Mouse (Mus musculus) forebrain, postnatal 0 days (tissue): ENCODE results near the gene Nol6. TPM values are rescaled to one million over a fixed set of nuclear protein-coding genes. Genes with fewer than 3 reads are reported as not detected.
"Not testable (repeated sequence)": the region's sequence is repeated elsewhere in the genome, so short reads cannot be mapped to it uniquely, and the experiment has no call there.

Source experiments
- ATAC-seq: fragments of 200-750 bp; cut with Nextera tagmentation; 2 replicates; pipeline ENCODE4 v1.8.0; 2017; ENCODE audit warnings: mild to moderate bottlenecking, moderate library complexity
- DNase-seq: peaks from one replicate; pipeline ENCODE4 v3.0.0-alpha.2; 2015
- H3K27ac ChIP-seq: fragments of 300-500 bp; sonication (generic); 2 replicates; pipeline ENCODE4 v1.5.1; 2014; ENCODE audit warnings: low read depth, mild to moderate bottlenecking, antibody characterized with exemption, low read length, moderate library complexity, mixed read lengths
- H3K27me3 ChIP-seq: fragments of 300-500 bp; sonication (generic); 2 replicates; pipeline ENCODE4 v1.6.1; 2014; ENCODE audit warnings: mild to moderate bottlenecking, low read length, mixed read lengths; ENCODE audit not compliant: insufficient read depth
- H3K36me3 ChIP-seq: fragments of 300-500 bp; sonication (generic); 2 replicates; pipeline ENCODE4 v1.6.1; 2014; ENCODE audit warnings: mild to moderate bottlenecking, moderate library complexity; ENCODE audit not compliant: insufficient read depth
- H3K4me1 ChIP-seq: fragments of 300-500 bp; sonication (generic); 2 replicates; pipeline ENCODE4 v1.6.1; 2014; ENCODE audit warnings: antibody characterized with exemption; ENCODE audit not compliant: insufficient read depth
- H3K4me2 ChIP-seq: fragments of 300-500 bp; sonication (generic); 2 replicates; pipeline ENCODE4 v1.6.1; 2014; ENCODE audit warnings: low read depth, mild to moderate bottlenecking, moderate library complexity
- H3K4me3 ChIP-seq: fragments of 300-500 bp; sonication (generic); 2 replicates; pipeline ENCODE4 v1.5.1; 2014; ENCODE audit warnings: low read depth, low read length, mixed read lengths
- H3K9ac ChIP-seq: fragments of 300-500 bp; sonication (generic); 2 replicates; pipeline ENCODE4 v1.6.1; 2014; ENCODE audit warnings: mild to moderate bottlenecking
- H3K9me3 ChIP-seq: fragments of 300-500 bp; sonication (generic); 2 replicates; pipeline ENCODE4 v1.6.1; 2016; ENCODE audit warnings: low read length
- CTCF ChIP-seq: sonication (generic); IDR thresholded peaks from 2 replicates; pipeline ENCODE4 v1.5.1; 2016; ENCODE audit warnings: antibody characterized with exemption, control low read depth, low read depth
- WGBS: fragments of 180-500 bp; shearing (Covaris S2); extraction: QIAGEN DNeasy Blood & Tissue Kit; methylation state at CpG from one replicate; pipeline ENCODE4 v1.1.7; 2014; 5-methylcytosine and 5-hydroxymethylcytosine counted together
- polyA plus RNA-seq: library from polyadenylated mRNA; unstranded; fragments of >200 nt; fragmentation: Nextera tagmentation; extraction: Ambion mirVana; gene quantifications from 2 replicates; pipeline ENCODE4 v1.2.1, GENCODE M21; 2015
- total RNA-seq: library from RNA; depleted of rRNA; stranded (reverse); fragments of >200 nt; gene quantifications from 2 replicates; pipeline ENCODE4 v1.2.3, GENCODE M21; 2014

Nol6 gene
- total and polyA plus RNA-seq, 2 experiments from 2014 or later: 46.0 to 81.8 TPM

DNA sequence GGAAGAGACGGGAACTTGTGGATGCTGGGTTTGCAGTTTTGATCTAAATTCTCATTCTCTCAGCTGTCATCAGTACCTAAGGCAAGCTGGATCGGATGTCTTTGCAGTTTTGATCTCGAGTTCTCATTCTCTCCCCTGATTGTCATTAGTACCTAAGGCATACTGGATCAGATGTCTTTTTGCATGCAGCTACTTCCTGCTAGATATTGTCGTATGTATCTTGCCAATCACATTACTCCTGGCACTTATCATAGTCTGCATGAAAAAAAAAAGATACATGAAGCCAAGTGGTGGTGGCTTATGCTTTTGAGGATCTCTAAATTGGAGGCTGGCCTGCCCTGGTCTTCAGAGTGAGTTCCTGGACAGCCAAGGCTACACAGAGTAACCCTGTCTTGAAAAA is 39.4 kb downstream of the Nol6 start:
- DNase-seq: no peak
- Histone ChIP-seq H3K36me3 (no peaks in the 10 kb centered on the region), H3K27ac (no peak overlapping the region), H3K9ac (no peak overlapping the region), H3K27me3 (no peaks in the 10 kb centered on the region), H3K4me1 (no peaks in the 10 kb centered on the region), H3K9me3 (no peaks in the 10 kb centered on the region), H3K4me2 (no peak overlapping the region), H3K4me3 (no peak overlapping the region)
- ATAC-seq: no peak
- no peak for TF ChIP-seq CTCF
- 78% methylated on average over 4 of the region's 4 CpGs for WGBS

GRCm38 (mm10) chr4:41082803-41083202 is 41.5 kb downstream of the Nol6 start:
- not testable (repeated sequence) for ATAC-seq, H3K36me3 ChIP-seq, H3K4me2 ChIP-seq, H3K4me1 ChIP-seq, H3K27ac ChIP-seq, H3K27me3 ChIP-seq, H3K9ac ChIP-seq, H3K4me3 ChIP-seq, DNase-seq, H3K9me3 ChIP-seq
- 77% methylated on average over 4 of the region's 4 CpGs for WGBS

GRCm38 (mm10) chr4:41081733-41082132 is 42.5 kb downstream of the Nol6 start:
- Histone ChIP-seq H3K4me3 (no peak overlapping the region), H3K27ac (no peak overlapping the region), H3K9me3 (no peaks in the 10 kb centered on the region), H3K36me3 (no peaks in the 10 kb centered on the region), H3K9ac (no peak overlapping the region), H3K27me3 (no peaks in the 10 kb centered on the region), H3K4me1 (no peaks in the 10 kb centered on the region), H3K4me2 (no peak overlapping the region)
- no peak for ATAC-seq
- TF ChIP-seq CTCF: no peak
- WGBS: 81% methylated on average over 5 of the region's 5 CpGs
- DNase-seq: no peak

DNA sequence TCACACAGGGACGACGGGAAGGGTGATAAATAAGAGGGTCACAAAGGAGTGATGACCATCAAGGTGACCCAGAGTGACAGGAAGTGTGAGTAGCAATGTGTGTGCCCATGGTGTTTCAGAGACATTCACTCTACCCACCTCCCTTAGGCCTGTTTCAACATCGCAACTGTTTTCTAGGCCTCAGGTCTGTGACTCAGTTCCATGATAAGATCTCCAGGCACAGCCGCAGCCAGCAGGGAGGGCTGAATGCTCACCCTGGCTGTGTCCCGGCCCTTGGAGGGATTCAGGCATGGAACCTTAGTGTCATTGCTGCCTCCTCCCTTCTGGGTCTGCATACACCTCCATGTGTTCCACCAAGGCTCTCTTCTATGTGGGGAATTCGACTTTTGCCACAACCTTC is 45.5 kb downstream of the Nol6 start:
- WGBS: 84% methylated on average over 6 of the region's 6 CpGs
- no peak for ATAC-seq
- no peak overlapping the region for H3K4me3 ChIP-seq
- no peaks in the 10 kb centered on the region for H3K4me1 ChIP-seq
- no peak overlapping the region for H3K9ac ChIP-seq
- no peak overlapping the region for H3K4me2 ChIP-seq
- no peaks in the 10 kb centered on the region for H3K27me3 ChIP-seq
- H3K36me3 ChIP-seq: no peaks in the 10 kb centered on the region
- DNase-seq: no peak
- no peak for TF ChIP-seq CTCF
- H3K9me3 ChIP-seq: no peaks in the 10 kb centered on the region
- no peak overlapping the region for H3K27ac ChIP-seq

GRCm38 (mm10) chr4:41074461-41074860 is 49.8 kb downstream of the Nol6 start:
- TF ChIP-seq CTCF: no peak
- WGBS: 78% methylated on average over 6 of the region's 6 CpGs
- DNase-seq: no peak
- H3K4me1 ChIP-seq: no peaks in the 10 kb centered on the region
- H3K4me2 ChIP-seq: no peak overlapping the region
- H3K27ac ChIP-seq: no peak overlapping the region
- no peaks in the 10 kb centered on the region for H3K9me3 ChIP-seq
- H3K27me3 ChIP-seq: no peaks in the 10 kb centered on the region
- no peak overlapping the region for H3K9ac ChIP-seq
- H3K36me3 ChIP-seq: no peaks in the 10 kb centered on the region
- no peak for ATAC-seq
- no peak overlapping the region for H3K4me3 ChIP-seq

- ATAC-seq (no peak), DNase-seq (no peak)
- H3K4me2 ChIP-seq: no peak overlapping the region
- H3K36me3 ChIP-seq: no peaks in the 10 kb centered on the region
- no peak overlapping the region for H3K27ac ChIP-seq
- H3K9me3 ChIP-seq: no peaks in the 10 kb centered on the region
- H3K4me3 ChIP-seq: no peak overlapping the region
- 83% methylated on average over 12 of the region's 12 CpGs for WGBS
- no peak for TF ChIP-seq CTCF
- no peaks in the 10 kb centered on the region for H3K27me3 ChIP-seq
- H3K9ac ChIP-seq: no peak overlapping the region
- H3K4me1 ChIP-seq: no peaks in the 10 kb centered on the region
Measured at GRCm38 (mm10) chr4:41073008-41073817, 51.0 kb downstream of the Nol6 start.

DNA sequence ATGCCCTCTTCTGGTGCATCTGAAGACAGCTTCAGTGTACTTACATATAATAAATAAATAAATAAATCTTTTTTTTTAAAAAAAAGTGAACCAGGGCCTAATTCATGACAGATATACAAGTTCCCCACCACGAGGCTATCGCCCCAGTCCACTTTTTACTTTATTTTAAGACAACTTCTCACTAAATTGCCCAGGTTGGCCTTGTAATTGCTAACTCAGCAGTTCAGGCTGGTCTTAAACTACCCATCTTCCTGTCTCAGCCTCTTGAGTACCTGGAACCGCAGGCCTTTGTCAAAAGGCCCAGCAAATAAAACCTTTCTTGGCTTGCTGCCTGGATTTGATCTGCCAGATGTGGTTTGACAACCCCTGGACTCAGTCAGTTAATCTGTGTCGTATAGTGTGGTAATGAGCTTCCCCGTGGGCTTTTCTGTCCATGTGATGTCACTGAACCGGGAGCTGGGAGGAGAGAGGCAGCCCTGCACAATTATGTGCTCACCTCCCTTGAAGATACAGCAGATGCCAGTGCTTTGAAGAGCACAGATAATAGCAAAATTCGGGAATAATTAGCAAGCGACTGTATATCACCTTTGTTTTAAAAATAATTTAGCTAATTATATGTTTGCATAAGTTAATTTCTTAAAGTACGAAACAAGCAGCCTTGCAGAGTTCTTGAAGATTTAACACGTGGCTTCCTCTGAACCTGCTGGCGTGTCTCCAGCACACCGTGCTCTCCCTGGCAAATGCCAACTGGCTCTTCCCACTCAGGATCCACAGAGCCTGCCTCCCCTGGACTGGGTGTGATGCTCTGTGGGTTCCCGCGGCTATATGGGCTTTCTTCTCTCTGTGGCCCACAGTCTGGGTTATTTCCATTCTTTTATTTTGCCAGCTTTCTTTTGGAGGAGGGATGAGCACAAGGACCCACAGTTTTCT is 52.5 kb downstream of the Nol6 start:
- TF ChIP-seq CTCF: no peak
- 51% methylated on average over 14 of the region's 14 CpGs for WGBS
- ATAC-seq: no peak

More for the DNA sequence above, 52.5 kb downstream of the Nol6 start:
- Histone ChIP-seq H3K27me3 (no peaks in the 10 kb centered on the region), H3K36me3 (no peaks in the 10 kb centered on the region), H3K4me3 (no peak overlapping the region), H3K4me1 (no peaks in the 10 kb centered on the region), H3K9me3 (no peaks in the 10 kb centered on the region), H3K27ac (no peak overlapping the region), H3K9ac (no peak overlapping the region), H3K4me2 (no peak overlapping the region)
- DNase-seq: no peak
